Mouse (Mus musculus): ENCODE results near the gene Prokr1. TPM values are rescaled to one million over a fixed set of nuclear protein-coding genes. Genes with fewer than 3 reads are reported as not detected.
"Not testable (repeated sequence)": the region's sequence is repeated elsewhere in the genome, so short reads cannot be mapped to it uniquely, and the experiment has no call there.

Prokr1 gene
- 0.06 and 0.10 TPM in 2 replicates for polyA plus RNA-seq (2012; rRNA removed)

DNA sequence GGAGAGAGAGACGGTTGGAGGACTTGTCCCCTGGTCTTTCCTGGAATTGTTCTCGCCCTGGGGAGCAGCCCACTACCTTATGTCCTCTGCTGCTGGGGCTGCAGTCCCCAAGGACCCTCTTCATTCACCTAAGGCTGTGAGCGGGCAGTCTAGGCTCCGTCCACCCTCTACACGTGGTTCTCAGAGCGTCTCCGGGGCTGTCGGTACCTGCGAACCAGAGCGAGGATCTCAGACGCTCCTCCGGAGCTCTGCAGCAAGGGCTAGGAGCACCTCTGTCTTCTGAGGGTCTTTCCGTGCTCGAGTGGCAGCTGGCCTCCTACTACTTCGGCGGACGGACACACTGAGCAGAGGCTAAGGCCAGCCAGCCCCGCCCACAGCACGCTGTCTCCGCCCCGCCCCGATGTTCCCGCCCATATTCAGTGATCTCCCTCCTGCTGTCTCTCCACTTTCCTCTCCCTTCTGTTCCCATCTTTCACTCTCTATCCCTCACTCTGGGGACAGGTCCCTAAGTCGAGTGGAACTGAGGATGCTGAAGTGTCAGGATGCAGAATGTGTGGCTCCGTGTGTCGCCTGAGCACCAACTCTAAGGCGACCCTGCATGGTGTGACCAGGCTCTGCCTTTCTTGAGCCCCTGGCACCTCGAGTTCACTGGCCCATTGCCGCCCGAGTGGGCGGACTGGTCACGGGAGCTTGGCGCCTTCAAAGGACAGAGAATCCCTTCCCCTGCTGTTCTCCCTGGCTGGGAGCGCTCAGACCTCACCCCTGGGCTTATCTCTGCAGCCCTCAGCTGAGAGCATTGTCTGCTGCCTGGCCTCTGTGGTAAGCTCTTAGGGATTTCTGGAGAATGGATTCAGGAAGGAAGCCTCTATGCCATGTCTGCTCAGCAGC, at the start of gene Prokr1:
Gene Prokr1, minus strand, starts transcription at position 350 of the 888 bp plus-strand sequence.
- peak in 1 of 2 experiments; percentile 6 for DNase-seq (ENCODE audit: extremely low spot score in 1 of 2, low spot score in 1 of 2)

DNA sequence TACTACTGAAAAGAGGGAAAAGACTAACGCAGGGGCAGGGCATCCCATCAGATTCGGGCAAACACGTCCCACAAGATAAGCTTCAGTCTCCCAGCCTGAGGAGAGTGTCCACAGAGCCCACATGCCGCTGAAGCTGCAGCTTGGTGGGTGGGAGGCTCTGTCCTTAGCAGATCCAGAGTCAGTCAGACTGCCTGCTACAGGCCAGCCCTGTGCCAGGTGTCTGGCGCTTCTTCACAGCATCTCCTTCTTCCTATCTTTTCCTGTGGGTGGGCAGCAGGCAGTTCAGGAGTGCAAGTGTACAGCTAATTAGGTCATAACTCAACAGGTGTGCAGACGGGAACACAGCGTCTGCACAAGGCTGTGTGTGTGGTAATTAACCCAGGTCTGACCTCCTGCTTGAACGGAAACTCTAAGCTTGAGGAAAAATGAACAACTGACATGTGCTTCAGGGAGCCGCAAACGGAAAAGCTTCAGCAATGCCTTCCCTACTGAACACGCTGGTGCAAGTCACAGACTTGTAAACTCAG, 47.7 kb upstream of the Prokr1 start:
- DNase-seq (ENCODE audit: extremely low spot score in 1 of 2, low spot score in 1 of 2) = no peak

- DNase-seq (ENCODE audit: extremely low spot score in 1 of 2, low spot score in 1 of 2) = no peak
These were observed 41.6 kb upstream of the Prokr1 start for GRCm38 (mm10) chr6:87632176-87632575.

GRCm38 (mm10) chr6:87628936-87629335, 38.4 kb upstream of the Prokr1 start:
- DNase-seq (ENCODE audit: extremely low spot score in 1 of 2, low spot score in 1 of 2) = not testable (repeated sequence)

DNA sequence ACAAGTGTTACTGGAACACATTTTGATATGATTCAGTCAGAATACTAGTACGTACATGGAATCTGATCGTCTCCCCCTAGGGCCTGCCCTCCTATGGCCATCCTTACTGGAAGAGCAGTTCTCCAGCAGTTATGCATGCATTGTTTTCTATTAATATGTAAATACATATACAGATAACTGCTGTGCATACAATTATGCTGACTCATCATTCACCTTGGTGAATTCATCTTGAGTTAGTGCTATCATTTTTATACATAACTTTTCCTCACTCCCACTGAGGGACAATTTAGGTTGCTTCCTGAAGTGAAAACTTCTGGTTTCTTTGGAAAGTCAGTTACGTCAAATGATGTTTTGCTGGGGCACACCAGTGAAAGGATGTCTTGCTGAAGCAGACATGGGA, 32.6 kb upstream of the Prokr1 start:
- no peak for DNase-seq (ENCODE audit: extremely low spot score in 1 of 2, low spot score in 1 of 2)

DNA sequence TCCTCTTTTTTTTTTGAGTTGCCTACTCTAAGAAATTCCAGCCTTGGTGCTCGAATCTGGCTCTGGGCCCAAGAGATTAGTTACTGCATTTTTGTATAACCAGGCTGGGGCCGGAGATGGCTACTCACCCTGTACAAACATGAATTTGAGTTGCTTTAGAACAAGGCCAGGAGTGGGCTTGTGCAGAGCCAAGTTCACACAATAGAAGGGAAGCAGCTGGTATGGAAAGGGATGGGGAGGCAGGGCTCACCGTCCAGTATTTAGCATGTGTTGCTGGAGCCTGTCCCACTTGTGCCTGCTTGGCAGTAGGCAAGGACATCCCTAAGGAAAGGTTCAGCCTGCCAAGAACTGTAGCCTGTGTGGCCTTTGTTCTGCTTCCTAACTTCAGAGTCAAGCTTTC, 30.7 kb upstream of the Prokr1 start:
- DNase-seq (ENCODE audit: extremely low spot score in 1 of 2, low spot score in 1 of 2) = peak in 1 of 2 experiments; percentile 12

- no peak for DNase-seq (ENCODE audit: extremely low spot score in 1 of 2, low spot score in 1 of 2)
These were observed 27.5 kb upstream of the Prokr1 start for GRCm38 (mm10) chr6:87618021-87618420.

DNA sequence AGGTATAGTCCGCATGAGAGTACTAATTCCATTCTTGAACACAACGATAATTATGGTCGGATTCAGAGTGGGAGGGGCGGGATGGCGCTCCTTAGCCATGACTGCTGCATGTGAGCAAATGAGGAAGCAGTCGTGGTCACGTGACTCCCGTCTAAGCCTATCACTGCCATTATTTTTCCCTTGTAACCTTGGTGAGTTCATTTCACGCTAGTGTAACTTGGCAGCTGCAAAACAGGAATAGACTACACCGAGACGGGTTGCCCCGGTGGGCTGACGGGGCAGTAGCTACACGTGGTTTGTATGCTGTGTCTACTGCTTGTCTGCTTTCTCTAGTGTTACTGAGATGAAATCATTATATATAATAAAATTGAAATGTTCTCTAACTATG, 25.1 kb upstream of the Prokr1 start:
- DNase-seq (ENCODE audit: extremely low spot score in 1 of 2, low spot score in 1 of 2) = no peak

- no peak for DNase-seq (ENCODE audit: extremely low spot score in 1 of 2, low spot score in 1 of 2)
These were observed 24.5 kb upstream of the Prokr1 start for GRCm38 (mm10) chr6:87614794-87615695.

DNA sequence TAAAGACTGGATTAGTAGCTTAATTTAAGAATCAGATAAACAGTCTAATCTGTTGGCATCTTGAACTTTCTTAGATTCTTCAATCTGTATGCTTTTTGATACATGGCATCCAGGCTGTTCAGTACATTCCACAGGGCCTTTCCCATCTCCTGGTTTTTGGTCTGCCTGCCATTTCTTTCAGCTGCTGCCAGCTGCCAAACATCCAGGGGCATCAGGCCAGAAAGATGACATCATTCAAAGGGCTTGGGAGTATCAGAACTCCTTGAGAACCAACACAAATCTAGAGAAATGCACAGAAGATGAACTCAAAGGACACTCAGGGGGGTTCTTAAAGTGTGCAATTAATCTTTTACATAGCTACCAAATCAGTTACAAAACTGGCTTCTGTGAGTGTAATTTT, 9.3 kb upstream of the Prokr1 start:
- DNase-seq (ENCODE audit: extremely low spot score in 1 of 2, low spot score in 1 of 2) = peak in 1 of 2 experiments; percentile 24

GRCm38 (mm10) chr6:87597116-87597833, 6.7 kb upstream of the Prokr1 start:
- DNase-seq (ENCODE audit: extremely low spot score in 1 of 2, low spot score in 1 of 2) = no peak

DNA sequence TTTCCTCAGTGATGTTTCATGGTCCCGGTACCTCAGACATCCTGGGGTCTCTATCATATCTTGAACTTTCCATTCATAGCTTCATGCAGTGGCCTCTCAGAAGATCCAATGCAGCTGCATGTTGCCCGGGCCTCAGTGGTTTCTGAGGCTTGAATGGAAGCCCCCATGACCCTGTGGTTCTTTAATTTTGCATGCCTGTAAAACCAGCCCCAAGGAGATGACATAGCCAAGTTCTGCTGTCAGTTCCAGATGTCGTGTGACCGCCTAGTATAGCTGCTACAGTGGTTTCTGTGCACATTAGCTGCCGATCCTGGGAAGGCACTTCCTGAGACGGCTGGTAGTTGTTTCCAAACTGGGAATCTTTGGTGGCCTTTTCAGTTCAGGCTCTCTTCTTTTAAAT, 3.6 kb upstream of the Prokr1 start:
- no peak for DNase-seq (ENCODE audit: extremely low spot score in 1 of 2, low spot score in 1 of 2)

DNA sequence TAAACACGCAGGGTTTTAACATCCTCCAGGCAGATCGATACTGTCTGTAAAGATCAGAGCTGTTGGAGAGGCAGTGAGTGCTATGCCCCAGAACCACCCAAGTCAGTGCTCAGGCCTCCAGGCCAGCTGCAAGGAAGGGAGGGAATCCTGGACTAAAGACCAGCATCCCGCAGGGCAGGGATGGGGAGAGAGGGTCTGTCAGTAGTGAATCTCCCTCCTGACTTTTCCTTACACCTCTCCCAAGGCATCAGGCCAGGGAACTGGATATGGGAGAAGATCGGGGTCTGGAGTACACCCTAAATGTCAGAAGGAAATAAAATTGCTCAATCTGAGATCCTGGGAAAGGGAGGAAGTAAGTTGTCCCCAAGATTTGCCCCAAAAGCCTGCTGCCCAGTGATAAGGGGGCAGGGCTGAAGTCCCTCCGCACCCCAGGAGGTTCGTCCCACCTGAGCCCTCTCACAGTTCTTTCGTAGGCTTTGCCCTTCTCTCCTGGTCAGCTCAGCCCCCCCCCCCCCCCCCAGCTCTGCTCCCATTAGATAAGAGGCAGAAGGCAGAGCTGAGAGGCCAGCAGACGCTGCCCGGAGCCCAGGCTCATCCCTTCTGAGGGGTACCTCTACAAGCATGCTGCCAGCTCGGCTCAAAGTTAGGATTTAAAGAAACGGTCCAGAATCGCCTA, 687 bp downstream of the Prokr1 start:
- DNase-seq (ENCODE audit: extremely low spot score in 1 of 2, low spot score in 1 of 2) = no peak

DNA sequence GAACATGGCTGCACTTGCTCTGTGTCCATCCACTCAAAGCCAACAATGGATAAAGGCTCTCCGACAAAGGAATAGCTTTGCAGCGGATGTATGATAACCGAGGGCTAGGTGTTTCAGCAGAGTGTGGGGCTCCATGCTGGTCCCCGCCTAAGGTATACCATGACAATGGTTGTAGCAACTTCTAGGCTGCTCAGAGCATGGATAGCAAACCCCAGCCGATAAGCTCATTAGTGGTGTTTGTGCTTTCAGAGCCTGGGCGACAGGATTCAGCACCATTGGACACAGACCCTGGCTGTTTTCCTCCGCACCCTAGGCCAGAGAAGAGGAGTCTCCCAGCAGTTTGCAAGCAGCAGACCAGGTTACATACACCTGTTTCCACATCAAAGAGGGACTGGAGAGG, 6.6 kb downstream of the Prokr1 start:
- no peak for DNase-seq (ENCODE audit: extremely low spot score in 1 of 2, low spot score in 1 of 2)

- no peak for DNase-seq (ENCODE audit: extremely low spot score in 1 of 2, low spot score in 1 of 2)
These were observed 7.3 kb downstream of the Prokr1 start for GRCm38 (mm10) chr6:87583183-87583611.

- no peak for DNase-seq (ENCODE audit: extremely low spot score in 1 of 2, low spot score in 1 of 2)
These were observed 8.1 kb downstream of the Prokr1 start for GRCm38 (mm10) chr6:87582456-87582855.

- DNase-seq (ENCODE audit: extremely low spot score in 1 of 2, low spot score in 1 of 2) = no peak
These were observed 9.0 kb downstream of the Prokr1 start for GRCm38 (mm10) chr6:87581581-87581980.

DNA sequence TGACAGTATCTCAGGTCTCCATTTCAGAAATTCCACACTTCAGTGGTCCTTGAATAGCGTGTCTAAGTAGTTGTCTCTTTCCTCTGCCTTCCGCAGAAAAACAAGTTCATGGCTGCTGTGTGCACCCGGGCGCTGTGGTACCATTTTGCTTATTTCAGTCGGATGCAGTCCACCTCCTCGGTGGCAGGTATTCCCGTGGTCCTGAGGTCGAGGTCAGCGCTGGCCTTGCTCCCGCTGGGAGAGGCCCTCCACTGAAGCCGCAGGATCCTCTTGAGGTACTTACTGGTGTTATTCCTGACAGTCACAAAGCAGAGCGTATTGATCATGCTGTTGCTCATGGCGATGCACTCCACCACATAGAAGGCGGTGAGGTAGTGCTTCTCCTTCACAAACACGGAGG, 9.5 kb downstream of the Prokr1 start:
- no peak for DNase-seq (ENCODE audit: extremely low spot score in 1 of 2, low spot score in 1 of 2)

DNA sequence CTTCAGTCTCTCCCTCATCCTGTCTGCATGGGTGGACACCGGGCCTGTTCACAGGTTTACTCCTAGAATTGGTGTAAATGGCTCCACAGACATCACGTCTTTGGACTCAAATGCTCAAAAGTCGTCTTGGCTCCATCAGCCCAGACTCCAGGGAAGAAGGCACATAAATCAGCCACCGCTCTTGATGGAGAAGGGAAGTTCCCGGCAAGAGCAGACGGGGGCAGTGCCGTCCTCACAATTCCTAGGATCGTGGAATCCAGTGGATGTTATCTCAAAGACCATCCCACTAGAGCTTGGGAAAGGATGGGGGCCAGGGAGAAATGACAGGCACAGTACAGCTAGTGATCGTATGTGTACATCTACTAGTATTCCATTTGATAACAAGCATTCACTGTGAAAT, 12.3 kb downstream of the Prokr1 start:
- peak in 1 of 2 experiments; percentile 4 for DNase-seq (ENCODE audit: extremely low spot score in 1 of 2, low spot score in 1 of 2)

Measured in frontal cortex, adult 2 months (tissue).